Mouse (Mus musculus) olfactory bulb, adult 2 months (tissue): ENCODE results near the gene Calu.

ENCODE experiments used
- CTCF ChIP-seq: fragments of 200-500 bp; IDR thresholded peaks from 2 replicates; pipeline ENCODE4 v1.5.1; 2012; ENCODE audit warnings: low read depth, mild to moderate bottlenecking, low read length, moderate library complexity; ENCODE audit not compliant: insufficient read depth
- POLR2A ChIP-seq: fragments of 200-500 bp; IDR thresholded peaks from 2 replicates; pipeline ENCODE4 v1.6.1; 2012; ENCODE audit warnings: mild to moderate bottlenecking, low read depth, low read length, moderate library complexity; ENCODE audit not compliant: insufficient read depth

GRCm38 (mm10) chr6:29318879-29319278, 29.0 kb upstream of the Calu start, which contains the start of gene Fam71f1:
- TF ChIP-seq CTCF (no peak), POLR2A (no peak)
